Mouse (Mus musculus): ENCODE results near the gene H2afj. TPM values are rescaled to one million over a fixed set of nuclear protein-coding genes. Genes with fewer than 3 reads are reported as not detected.

Gene H2afj
- polyA plus RNA-seq, 1 experiment = 31.3 TPM

DNA sequence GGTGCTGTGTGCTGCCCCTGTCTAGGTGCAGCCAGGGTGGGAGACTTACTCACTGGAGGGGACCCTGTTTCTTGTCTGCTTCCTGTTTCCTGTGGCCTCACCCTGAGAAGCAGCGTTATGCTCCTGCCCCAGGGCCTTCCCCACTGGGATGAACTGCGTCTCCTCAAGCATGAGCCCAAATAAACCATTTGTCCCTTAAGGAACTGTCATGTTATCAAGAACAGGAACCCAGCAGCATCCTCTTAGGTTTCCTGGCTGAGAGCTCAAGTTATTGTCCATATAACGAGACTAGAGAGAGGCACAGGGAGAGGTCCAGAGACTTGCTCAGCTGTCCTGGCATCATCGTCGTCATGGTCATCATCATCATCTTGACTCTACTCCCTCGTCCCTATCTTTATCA lies 42.2 kb downstream of the H2afj start:
- TF ChIP-seq CTCF (IDR thresholded peaks at IDR 0.05; ENCODE audit: borderline replicate concordance, insufficient read depth, low read length) (no peak), POLR2A (IDR thresholded peaks at IDR 0.05; ENCODE audit: low read depth, low read length) (no peak)
- Histone ChIP-seq H3K27ac (ENCODE audit: insufficient read depth, low read length) (no peak overlapping the region), H3K4me1 (ENCODE audit: control insufficient read depth, insufficient read depth, low read length) (0 out of 2 replicates have a peak, but pooled peaks cover 2% of the 10 kb centered on the region), H3K4me3 (ENCODE audit: insufficient read depth, low read length) (no peak overlapping the region)

DNA sequence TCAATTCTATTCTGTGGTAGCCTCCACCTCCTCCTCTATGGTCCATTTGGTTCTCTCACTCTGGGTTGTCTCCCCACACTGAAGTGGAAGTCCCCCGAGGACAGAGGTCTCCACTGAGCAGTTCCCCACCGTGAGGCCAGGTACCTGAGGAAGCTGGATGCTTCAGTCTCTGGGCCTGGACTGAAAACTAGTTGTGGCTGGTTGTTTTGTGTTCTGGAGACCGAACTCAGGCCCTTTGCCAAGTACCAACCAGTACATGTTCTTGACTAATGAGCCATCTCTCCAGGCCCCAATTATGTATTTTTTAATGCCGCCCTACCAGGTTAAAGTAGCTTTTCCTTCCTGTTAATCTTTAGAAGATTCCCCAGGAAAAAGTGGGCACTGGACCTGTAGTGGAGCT lies 44.3 kb downstream of the H2afj start:
- no peak overlapping the region for H3K27ac ChIP-seq (ENCODE audit: insufficient read depth, low read length)

DNA sequence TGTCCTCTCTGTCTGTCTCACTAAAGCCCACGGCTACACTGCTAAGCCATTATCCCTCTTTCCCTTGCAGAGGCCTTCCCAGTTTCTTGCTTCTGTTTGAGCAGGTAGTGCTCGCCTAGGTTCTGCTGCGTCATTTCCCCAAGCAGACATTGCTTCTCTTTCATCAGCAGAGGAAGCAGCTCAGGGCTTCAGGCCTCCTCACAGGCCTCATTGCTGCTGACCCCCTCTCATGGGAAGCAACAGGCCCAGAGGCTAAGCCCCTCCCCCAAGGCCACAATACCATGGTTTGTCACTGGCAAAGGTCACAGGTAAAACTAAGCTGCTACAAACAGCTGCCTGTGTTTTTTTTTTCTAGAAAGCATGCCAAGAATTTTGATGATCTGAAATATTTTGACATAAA lies 44.7 kb downstream of the H2afj start:
- no peak overlapping the region for H3K27ac ChIP-seq (ENCODE audit: insufficient read depth, low read length)
- peaks cover 2% of the 10 kb centered on the region; the same call in 1 of the 2 replicates for H3K4me1 ChIP-seq (ENCODE audit: control insufficient read depth, insufficient read depth, low read length)
- TF ChIP-seq POLR2A (IDR thresholded peaks at IDR 0.05; ENCODE audit: low read depth, low read length) = no peak
- H3K4me3 ChIP-seq (ENCODE audit: insufficient read depth, low read length) = no peak overlapping the region

More for the DNA sequence above, 44.3 kb downstream of the H2afj start:
- H3K4me3 ChIP-seq (ENCODE audit: insufficient read depth, low read length) = no peak overlapping the region
- TF ChIP-seq POLR2A (IDR thresholded peaks at IDR 0.05; ENCODE audit: low read depth, low read length) (no peak), CTCF (IDR thresholded peaks at IDR 0.05; ENCODE audit: borderline replicate concordance, insufficient read depth, low read length) (no peak)
- H3K4me1 ChIP-seq (ENCODE audit: control insufficient read depth, insufficient read depth, low read length) = peaks cover 2% of the 10 kb centered on the region; the same call in 1 of the 2 replicates

DNA sequence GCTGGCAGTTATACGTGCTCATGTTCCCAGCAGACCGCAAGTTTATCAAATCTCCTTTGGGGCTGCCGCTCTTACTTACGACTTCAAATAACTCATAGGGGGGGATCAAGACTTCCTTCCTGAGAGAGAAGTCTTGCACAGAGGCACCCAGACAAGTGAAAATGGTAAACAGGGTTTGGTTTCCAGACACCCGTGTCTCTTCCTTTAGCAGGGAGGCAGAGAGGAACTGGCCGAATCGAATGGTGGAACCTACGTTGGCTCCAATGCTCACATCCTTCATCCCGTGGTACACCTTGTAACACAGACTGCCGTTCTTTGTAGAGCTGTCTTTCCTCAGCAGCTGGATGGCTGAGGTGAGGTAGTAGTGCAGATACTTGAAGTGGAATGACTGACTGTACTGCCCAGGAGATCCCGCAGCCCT lies 46.3 kb downstream of the H2afj start:
- peaks cover 2% of the 10 kb centered on the region; the same call in 1 of the 2 replicates for H3K4me1 ChIP-seq (ENCODE audit: control insufficient read depth, insufficient read depth, low read length)
- no peak overlapping the region for H3K27ac ChIP-seq (ENCODE audit: insufficient read depth, low read length)
- H3K4me3 ChIP-seq (ENCODE audit: insufficient read depth, low read length) = no peak overlapping the region
- no peak for TF ChIP-seq POLR2A (IDR thresholded peaks at IDR 0.05; ENCODE audit: low read depth, low read length)
- no peak for TF ChIP-seq CTCF (IDR thresholded peaks at IDR 0.05; ENCODE audit: borderline replicate concordance, insufficient read depth, low read length)

DNA sequence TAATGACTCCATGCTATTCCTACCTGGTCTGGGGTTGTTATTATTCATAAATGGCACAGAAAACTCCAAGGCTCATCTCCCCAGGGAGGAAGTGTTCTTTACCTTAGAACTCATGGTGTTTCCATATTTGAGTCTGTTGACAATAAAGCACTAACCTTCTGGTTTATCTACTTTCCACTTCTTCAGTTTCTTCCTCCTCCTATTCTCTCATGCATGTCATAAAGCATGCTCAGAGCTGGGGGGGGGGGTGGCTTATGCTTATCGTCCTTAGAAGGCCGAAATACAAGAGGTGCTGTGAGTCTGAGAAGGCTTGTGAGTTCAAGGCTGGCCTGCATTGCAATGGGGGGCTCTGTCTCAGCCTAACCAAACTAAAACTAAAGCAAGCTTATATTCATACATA lies 47.1 kb downstream of the H2afj start:
- no peak overlapping the region for H3K4me3 ChIP-seq (ENCODE audit: insufficient read depth, low read length)
- H3K27ac ChIP-seq (ENCODE audit: insufficient read depth, low read length) = no peak overlapping the region
- peaks cover 2% of the 10 kb centered on the region; the same call in 1 of the 2 replicates for H3K4me1 ChIP-seq (ENCODE audit: control insufficient read depth, insufficient read depth, low read length)
- TF ChIP-seq CTCF (IDR thresholded peaks at IDR 0.05; ENCODE audit: borderline replicate concordance, insufficient read depth, low read length) = no peak
- no peak for TF ChIP-seq POLR2A (IDR thresholded peaks at IDR 0.05; ENCODE audit: low read depth, low read length)

DNA sequence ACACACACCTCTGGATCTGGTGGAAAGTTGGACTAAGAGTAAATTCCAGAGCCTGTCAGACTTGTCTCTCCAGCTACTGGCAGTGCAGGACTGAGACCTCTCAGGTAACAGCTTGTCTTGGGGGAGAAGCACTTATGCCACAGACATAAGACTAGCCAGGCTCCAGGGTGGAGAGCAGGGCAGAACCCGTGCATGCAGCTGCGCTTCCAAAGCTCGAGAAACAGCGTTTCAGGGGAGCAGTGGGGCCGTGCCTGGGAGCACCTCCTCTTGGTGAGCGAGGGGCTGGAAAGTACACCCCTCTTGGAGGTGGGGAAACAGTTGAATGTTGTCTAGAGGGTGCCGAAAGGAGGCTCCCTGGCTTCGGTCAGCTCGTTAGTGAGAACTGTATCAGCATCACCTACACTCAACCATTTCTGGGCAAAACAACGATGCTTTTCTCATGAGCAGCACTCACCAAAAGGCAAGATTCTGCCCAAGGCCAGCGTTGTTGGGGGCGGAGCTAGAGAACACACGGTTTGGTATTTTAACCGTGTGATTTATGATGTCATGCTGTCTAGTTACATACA lies 48.1 kb downstream of the H2afj start:
- TF ChIP-seq POLR2A (IDR thresholded peaks at IDR 0.05; ENCODE audit: low read depth, low read length) = no peak
- TF ChIP-seq CTCF (IDR thresholded peaks at IDR 0.05; ENCODE audit: borderline replicate concordance, insufficient read depth, low read length) = no peak
- Histone ChIP-seq H3K4me1 (ENCODE audit: control insufficient read depth, insufficient read depth, low read length) (peaks cover 2% of the 10 kb centered on the region; the same call in 1 of the 2 replicates), H3K27ac (ENCODE audit: insufficient read depth, low read length) (no peak overlapping the region), H3K4me3 (ENCODE audit: insufficient read depth, low read length) (no peak overlapping the region)

DNA sequence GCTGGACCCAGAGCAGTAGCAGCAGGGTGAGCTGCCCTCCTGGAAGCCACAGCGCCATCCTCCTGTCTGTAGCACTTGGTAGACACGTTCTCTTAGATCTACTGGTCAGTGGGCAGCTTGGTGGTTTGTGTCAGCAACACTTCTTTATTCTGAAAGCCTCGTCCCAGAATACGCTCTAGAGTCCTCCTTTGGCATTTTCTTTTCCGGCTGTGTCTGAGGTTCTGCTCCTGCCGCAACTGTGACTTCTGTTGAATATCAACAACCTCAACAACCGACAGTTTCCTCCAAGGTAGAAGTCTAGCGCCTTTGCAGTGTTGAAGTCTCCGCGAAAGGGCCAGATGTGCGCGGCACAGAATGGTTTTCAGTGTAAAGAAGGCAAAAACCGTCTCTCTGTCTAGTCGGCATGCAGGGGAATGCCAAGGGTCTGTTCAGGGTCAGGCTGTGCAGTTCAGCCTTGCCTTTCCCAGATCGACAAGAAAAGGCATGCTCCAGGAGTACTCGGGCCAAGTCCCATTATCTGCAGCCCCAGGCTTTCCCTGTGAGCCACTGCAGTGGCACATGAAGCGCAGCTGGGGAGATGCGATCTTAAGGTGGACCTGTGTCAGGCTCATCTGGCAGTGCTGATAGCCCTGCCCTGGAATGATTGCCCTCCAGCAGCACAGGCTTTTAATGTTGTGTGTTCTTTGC lies 49.3 kb downstream of the H2afj start, which contains the start of gene Art4:
Art4 (minus strand) TSS at position 548 of the 687 bp plus-strand sequence.
- Histone ChIP-seq H3K4me1 (ENCODE audit: control insufficient read depth, insufficient read depth, low read length) (peaks cover 2% of the 10 kb centered on the region; the same call in 1 of the 2 replicates), H3K27ac (ENCODE audit: insufficient read depth, low read length) (no peak within 1 kb of the TSS), H3K4me3 (ENCODE audit: insufficient read depth, low read length) (no peak within 1 kb of the TSS)
- no peak for TF ChIP-seq CTCF (IDR thresholded peaks at IDR 0.05; ENCODE audit: borderline replicate concordance, insufficient read depth, low read length)

DNA sequence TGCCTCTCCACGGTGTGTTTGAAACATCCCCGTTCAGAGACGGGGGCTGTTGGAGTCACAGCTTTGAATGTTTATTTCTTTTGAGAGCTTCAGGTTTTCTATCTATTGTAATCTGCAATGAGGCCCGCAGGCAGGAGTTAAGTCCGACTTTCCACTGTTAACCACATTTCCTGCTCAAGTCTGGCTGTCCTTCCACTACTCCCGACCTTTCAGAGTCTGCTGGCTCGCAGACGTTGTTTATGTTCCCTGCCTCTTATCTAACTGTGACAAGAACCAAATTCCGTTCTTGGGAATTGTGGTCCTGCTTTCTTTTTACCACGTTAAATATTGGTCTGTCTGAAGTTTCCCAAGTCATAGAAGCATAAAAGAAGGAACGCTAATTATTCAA lies 49.8 kb downstream of the H2afj start:
- TF ChIP-seq CTCF (IDR thresholded peaks at IDR 0.05; ENCODE audit: borderline replicate concordance, insufficient read depth, low read length) = no peak
- no peak for TF ChIP-seq POLR2A (IDR thresholded peaks at IDR 0.05; ENCODE audit: low read depth, low read length)
- Histone ChIP-seq H3K4me1 (ENCODE audit: control insufficient read depth, insufficient read depth, low read length) (peaks cover under 1% of the 10 kb centered on the region; the same call in 1 of the 2 replicates), H3K27ac (ENCODE audit: insufficient read depth, low read length) (no peak overlapping the region), H3K4me3 (ENCODE audit: insufficient read depth, low read length) (no peak overlapping the region)

DNA sequence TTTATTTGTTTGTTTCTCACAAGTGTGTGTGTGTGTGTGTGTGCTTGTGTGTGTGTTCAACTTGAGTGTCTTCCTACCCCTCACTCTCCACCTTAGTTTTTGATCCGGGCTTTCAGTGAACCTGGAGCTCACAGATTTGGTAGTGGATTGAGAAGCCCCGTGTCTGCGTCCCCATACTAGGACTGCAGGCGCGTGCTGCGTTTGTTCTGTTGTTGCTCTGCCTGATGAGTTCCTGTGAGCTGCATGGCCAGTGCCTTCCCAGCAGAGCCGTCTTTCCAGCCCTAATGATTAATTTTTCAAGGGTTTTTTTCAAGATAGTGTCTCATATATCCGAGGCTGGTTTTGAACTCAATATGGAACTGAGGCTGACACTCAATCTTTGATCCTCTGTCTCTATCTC lies 50.4 kb downstream of the H2afj start:
- H3K4me1 ChIP-seq (ENCODE audit: control insufficient read depth, insufficient read depth, low read length) = no peaks in the 10 kb centered on the region; the same call in 1 of the 2 replicates
- no peak overlapping the region for H3K27ac ChIP-seq (ENCODE audit: insufficient read depth, low read length)
- no peak for TF ChIP-seq POLR2A (IDR thresholded peaks at IDR 0.05; ENCODE audit: low read depth, low read length)
- no peak for TF ChIP-seq CTCF (IDR thresholded peaks at IDR 0.05; ENCODE audit: borderline replicate concordance, insufficient read depth, low read length)
- H3K4me3 ChIP-seq (ENCODE audit: insufficient read depth, low read length) = no peak overlapping the region

Other genes starting within 250 kb of the H2afj start
- 0.84 TPM in 1 of 2 replicates, not detected in the other for gene Plbd1, start 146.3 kb upstream of the H2afj start, polyA plus RNA-seq (2011; ENCODE audit: insufficient read length, low read depth, missing spikeins)
- not detected in 2 replicates for gene Gucy2c, start 26.5 kb upstream of the H2afj start, polyA plus RNA-seq (2011; ENCODE audit: insufficient read length, low read depth, missing spikeins)
- gene Hist4h4, start 3.8 kb upstream of the H2afj start, polyA plus RNA-seq (2011; ENCODE audit: insufficient read length, low read depth, missing spikeins) = 0.28 and 0.72 TPM in 2 replicates
- 0.63 and 1.4 TPM in 2 replicates for gene BC049715, start 19.4 kb downstream of the H2afj start, polyA plus RNA-seq (2011; ENCODE audit: insufficient read length, low read depth, missing spikeins)
- gene Wbp11, start 20.0 kb downstream of the H2afj start, polyA plus RNA-seq (2011; ENCODE audit: insufficient read length, low read depth, missing spikeins) = 68.5 and 85.3 TPM in 2 replicates
- gene Smco3, start 27.2 kb downstream of the H2afj start, polyA plus RNA-seq (2011; ENCODE audit: insufficient read length, low read depth, missing spikeins) = not detected in 2 replicates
- gene Art4, start 49.5 kb downstream of the H2afj start, polyA plus RNA-seq (2011; ENCODE audit: insufficient read length, low read depth, missing spikeins) = not detected in 2 replicates
- gene Mgp, start 67.6 kb downstream of the H2afj start, polyA plus RNA-seq (2011; ENCODE audit: insufficient read length, low read depth, missing spikeins) = 2,420 and 2,717 TPM in 2 replicates
- gene Erp27, start 113.9 kb downstream of the H2afj start, polyA plus RNA-seq (2011; ENCODE audit: insufficient read length, low read depth, missing spikeins) = 1.7 and 1.9 TPM in 2 replicates
- 1.4 TPM in 1 of 2 replicates, not detected in the other for gene Pde6h, start 115.6 kb downstream of the H2afj start, polyA plus RNA-seq (2011; ENCODE audit: insufficient read length, low read depth, missing spikeins)
- 221 and 426 TPM in 2 replicates for gene Arhgdib, start 133.7 kb downstream of the H2afj start, polyA plus RNA-seq (2011; ENCODE audit: insufficient read length, low read depth, missing spikeins)